Mouse (Mus musculus): Measurements from ENCODE around the gene Olfr656.
A peak's percentile ranks its signal among the peaks of the same experiment; 100 is the strongest.

Gene Olfr656

DNA sequence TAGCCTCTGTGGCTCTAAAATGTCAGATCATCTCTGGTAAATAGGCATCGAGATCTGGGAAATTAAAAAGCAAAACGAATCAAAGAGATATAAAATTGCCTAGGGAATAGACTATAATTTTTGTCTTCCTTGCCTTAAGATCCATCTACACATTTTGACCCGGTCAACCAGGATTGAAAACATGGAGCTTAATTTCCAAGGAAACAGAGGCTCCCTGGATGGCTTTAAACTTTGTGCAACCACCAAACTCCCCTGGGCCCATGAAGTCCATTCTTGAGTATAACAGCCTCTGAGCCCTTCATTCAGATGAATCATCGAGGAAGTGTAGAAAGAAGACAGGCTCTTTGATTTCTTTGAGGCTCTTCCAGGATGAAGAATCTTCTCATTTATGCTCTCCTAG is at the start of gene Olfr656:
Gene Olfr656, plus strand, starts transcription at position 301 of the 400 bp plus-strand sequence.
- TF ChIP-seq CTCF (conservative IDR thresholded peaks at IDR 0.05; ENCODE audit: low read length) = no peak
- TF ChIP-seq NANOG (IDR thresholded peaks at IDR 0.05; ENCODE audit: borderline replicate concordance, low read length) = no peak
- no peak for TF ChIP-seq POU5F1 (IDR thresholded peaks at IDR 0.05; ENCODE audit: borderline replicate concordance, low read length)

DNA sequence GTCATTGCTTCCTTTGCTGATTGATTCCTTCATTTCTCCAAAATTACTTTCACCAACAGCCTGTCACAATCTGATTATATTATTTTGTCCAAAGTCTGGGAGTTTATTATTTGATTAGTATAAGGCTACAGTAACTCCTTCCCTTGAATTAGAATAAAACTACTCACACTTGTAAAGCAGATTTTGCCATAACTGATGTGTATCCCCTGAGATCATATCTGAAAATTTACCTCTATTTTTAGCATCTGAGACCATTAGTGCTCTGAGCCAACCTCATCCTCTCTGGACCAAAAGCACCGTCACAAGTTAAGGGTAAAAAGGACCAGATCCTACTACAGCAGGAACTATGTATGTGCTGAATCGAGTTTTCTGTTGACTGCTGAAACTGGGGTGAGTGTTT is 36.7 kb upstream of the Olfr656 start, which contains the start of gene Olfr653:
Gene Olfr653, plus strand, starts transcription at position 301 of the 400 bp plus-strand sequence.
- Histone ChIP-seq H3K4me1 (replicated peaks; ENCODE audit: low read depth, low read length) (no peaks in the 10 kb centered on the region), H3K36me3 (ENCODE audit: insufficient read depth, low read length) (no peaks in the 10 kb centered on the region), H3K27me3 (ENCODE audit: insufficient read depth, low read length) (no peaks in the 10 kb centered on the region), H3K4me3 (replicated peaks; ENCODE audit: low read length) (no peak within 1 kb of the TSS), H3K9me3 (ENCODE audit: low read length) (no peaks in the 10 kb centered on the region)
- TF ChIP-seq NANOG (IDR thresholded peaks at IDR 0.05; ENCODE audit: borderline replicate concordance, low read length) (no peak), CTCF (conservative IDR thresholded peaks at IDR 0.05; ENCODE audit: low read length) (no peak), POU5F1 (IDR thresholded peaks at IDR 0.05; ENCODE audit: borderline replicate concordance, low read length) (no peak)

More for the DNA sequence above, at the start of gene Olfr656:
- Histone ChIP-seq H3K27me3 (ENCODE audit: insufficient read depth, low read length) (no peaks in the 10 kb centered on the region), H3K4me1 (replicated peaks; ENCODE audit: low read depth, low read length) (no peaks in the 10 kb centered on the region), H3K4me3 (replicated peaks; ENCODE audit: low read length) (no peak within 1 kb of the TSS), H3K36me3 (ENCODE audit: insufficient read depth, low read length) (no peaks in the 10 kb centered on the region), H3K9me3 (ENCODE audit: low read length) (no peaks in the 10 kb centered on the region)

DNA sequence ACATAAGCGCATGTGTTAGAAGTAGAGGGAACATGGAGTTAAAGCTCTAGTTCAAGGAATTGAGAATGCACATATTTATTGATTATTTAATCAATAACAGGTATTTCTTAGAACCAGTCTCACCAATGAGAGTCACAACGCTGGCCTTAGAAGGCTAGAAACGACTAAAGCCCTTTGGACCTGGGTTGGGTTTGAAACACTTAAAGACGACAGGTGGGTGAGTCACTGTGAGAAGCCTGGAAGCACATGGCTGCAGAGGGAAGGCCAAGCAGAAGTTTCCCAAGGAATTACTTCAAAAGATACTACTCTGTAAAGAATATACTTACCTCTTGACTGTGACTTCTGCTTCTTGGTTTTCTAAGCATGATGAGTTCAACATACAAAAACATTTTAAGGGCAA is 32.9 kb upstream of the Olfr656 start:
- Histone ChIP-seq H3K9me3 (ENCODE audit: low read length) (no peaks in the 10 kb centered on the region), H3K4me1 (replicated peaks; ENCODE audit: low read depth, low read length) (no peaks in the 10 kb centered on the region), H3K27me3 (ENCODE audit: insufficient read depth, low read length) (no peaks in the 10 kb centered on the region), H3K36me3 (ENCODE audit: insufficient read depth, low read length) (no peaks in the 10 kb centered on the region), H3K4me3 (replicated peaks; ENCODE audit: low read length) (no peak overlapping the region)
- TF ChIP-seq NANOG (IDR thresholded peaks at IDR 0.05; ENCODE audit: borderline replicate concordance, low read length) (no peak), POU5F1 (IDR thresholded peaks at IDR 0.05; ENCODE audit: borderline replicate concordance, low read length) (no peak), CTCF (conservative IDR thresholded peaks at IDR 0.05; ENCODE audit: low read length) (no peak)

DNA sequence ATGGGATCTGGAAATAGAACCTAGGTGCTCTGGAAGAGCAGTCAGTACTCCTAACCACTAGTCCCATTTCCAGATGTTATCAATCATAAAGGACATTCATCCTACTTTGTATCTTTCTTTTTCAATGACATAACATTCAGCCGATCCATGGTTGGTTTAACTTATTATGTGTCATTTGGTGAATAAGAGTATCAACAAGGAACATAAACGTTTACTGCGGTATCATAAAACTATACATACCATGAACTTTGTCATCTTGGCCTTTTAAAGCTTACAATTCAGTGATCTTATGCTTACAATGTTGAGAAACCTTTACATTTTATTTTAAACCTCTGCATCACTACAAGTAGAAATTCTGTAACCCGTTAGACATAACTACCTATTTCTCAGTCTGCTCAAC is 32.3 kb upstream of the Olfr656 start:
- Histone ChIP-seq H3K36me3 (ENCODE audit: insufficient read depth, low read length) (no peaks in the 10 kb centered on the region), H3K4me1 (replicated peaks; ENCODE audit: low read depth, low read length) (no peaks in the 10 kb centered on the region), H3K4me3 (replicated peaks; ENCODE audit: low read length) (no peak overlapping the region), H3K27me3 (ENCODE audit: insufficient read depth, low read length) (no peaks in the 10 kb centered on the region), H3K9me3 (ENCODE audit: low read length) (no peaks in the 10 kb centered on the region)
- TF ChIP-seq CTCF (conservative IDR thresholded peaks at IDR 0.05; ENCODE audit: low read length) (no peak), POU5F1 (IDR thresholded peaks at IDR 0.05; ENCODE audit: borderline replicate concordance, low read length) (no peak), NANOG (IDR thresholded peaks at IDR 0.05; ENCODE audit: borderline replicate concordance, low read length) (no peak)

DNA sequence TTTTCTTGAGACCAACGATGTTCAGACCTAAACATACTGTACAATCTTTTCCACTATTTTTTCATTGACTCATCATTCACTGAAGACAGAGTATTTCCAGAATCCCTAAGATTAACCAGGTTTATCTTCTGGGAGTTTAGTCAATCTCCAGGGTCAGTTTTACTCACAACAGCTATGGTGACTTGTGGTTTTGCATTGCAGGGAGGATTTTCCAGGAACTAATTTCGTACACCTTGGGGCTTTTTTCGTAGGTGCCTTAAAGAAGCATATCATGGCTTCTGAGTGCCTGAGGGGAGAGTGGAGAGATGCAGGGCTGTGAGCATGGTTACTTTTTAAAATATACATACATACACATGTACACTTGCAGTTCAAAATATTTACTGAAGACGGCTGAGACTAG is 27.0 kb upstream of the Olfr656 start, which contains the start of gene Olfr654:
Gene Olfr654, plus strand, starts transcription at position 301 of the 400 bp plus-strand sequence.
- no peaks in the 10 kb centered on the region for H3K27me3 ChIP-seq (ENCODE audit: insufficient read depth, low read length)
- H3K36me3 ChIP-seq (ENCODE audit: insufficient read depth, low read length) = no peaks in the 10 kb centered on the region
- no peak within 1 kb of the TSS for H3K4me3 ChIP-seq (replicated peaks; ENCODE audit: low read length)
- TF ChIP-seq NANOG (IDR thresholded peaks at IDR 0.05; ENCODE audit: borderline replicate concordance, low read length) = no peak
- no peak for TF ChIP-seq CTCF (conservative IDR thresholded peaks at IDR 0.05; ENCODE audit: low read length)
- TF ChIP-seq POU5F1 (IDR thresholded peaks at IDR 0.05; ENCODE audit: borderline replicate concordance, low read length) = no peak
- no peaks in the 10 kb centered on the region for H3K9me3 ChIP-seq (ENCODE audit: low read length)
- no peaks in the 10 kb centered on the region for H3K4me1 ChIP-seq (replicated peaks; ENCODE audit: low read depth, low read length)

DNA sequence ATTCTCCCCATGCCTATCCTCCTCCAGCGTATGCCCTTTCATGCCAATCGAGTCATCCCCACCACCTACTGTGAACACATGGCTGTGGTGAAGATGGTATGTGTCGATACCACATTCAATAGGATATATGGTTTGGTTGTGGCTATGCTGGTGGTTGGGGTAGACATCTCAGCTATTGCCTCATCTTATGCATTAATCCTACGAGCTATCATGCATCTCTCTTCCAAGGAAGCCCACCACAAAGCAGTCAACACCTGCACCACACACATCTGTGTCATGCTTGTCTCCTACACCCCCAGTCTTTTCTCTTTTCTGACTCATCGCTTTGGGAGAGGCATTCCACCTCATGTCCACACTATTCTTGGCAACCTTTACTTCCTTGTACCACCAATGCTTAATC is 25.5 kb upstream of the Olfr656 start:
- no peaks in the 10 kb centered on the region for H3K4me1 ChIP-seq (replicated peaks; ENCODE audit: low read depth, low read length)
- no peak overlapping the region for H3K4me3 ChIP-seq (replicated peaks; ENCODE audit: low read length)
- H3K27me3 ChIP-seq (ENCODE audit: insufficient read depth, low read length) = no peaks in the 10 kb centered on the region
- TF ChIP-seq POU5F1 (IDR thresholded peaks at IDR 0.05; ENCODE audit: borderline replicate concordance, low read length) (no peak), NANOG (IDR thresholded peaks at IDR 0.05; ENCODE audit: borderline replicate concordance, low read length) (no peak), CTCF (conservative IDR thresholded peaks at IDR 0.05; ENCODE audit: low read length) (no peak)
- H3K9me3 ChIP-seq (ENCODE audit: low read length) = no peaks in the 10 kb centered on the region
- H3K36me3 ChIP-seq (ENCODE audit: insufficient read depth, low read length) = no peaks in the 10 kb centered on the region

DNA sequence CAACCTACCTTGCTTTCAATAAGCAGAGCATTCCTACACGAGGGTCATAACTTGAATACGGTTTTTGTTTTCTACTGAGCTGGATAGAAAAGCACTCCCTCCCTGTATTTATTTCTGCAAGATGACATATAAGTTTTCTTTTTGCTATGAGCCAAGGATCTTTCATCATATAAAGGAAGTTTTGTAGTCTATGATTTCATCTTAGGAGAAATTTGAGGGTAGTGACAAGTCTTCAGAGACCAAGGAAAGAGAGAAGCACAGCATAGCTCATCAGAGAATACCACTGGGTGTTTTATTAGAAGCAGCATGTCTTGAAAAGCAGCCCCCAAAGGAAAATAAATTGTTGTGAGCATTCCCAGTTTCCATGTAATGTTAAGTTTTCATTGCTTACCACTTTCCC is 12.1 kb upstream of the Olfr656 start, which contains the start of gene Olfr655:
Gene Olfr655, minus strand, starts transcription at position 101 of the 400 bp plus-strand sequence.
- H3K36me3 ChIP-seq (ENCODE audit: insufficient read depth, low read length) = no peaks in the 10 kb centered on the region
- TF ChIP-seq NANOG (IDR thresholded peaks at IDR 0.05; ENCODE audit: borderline replicate concordance, low read length) (no peak), CTCF (conservative IDR thresholded peaks at IDR 0.05; ENCODE audit: low read length) (no peak), POU5F1 (IDR thresholded peaks at IDR 0.05; ENCODE audit: borderline replicate concordance, low read length) (no peak)
- H3K27me3 ChIP-seq (ENCODE audit: insufficient read depth, low read length) = no peaks in the 10 kb centered on the region
- no peaks in the 10 kb centered on the region for H3K9me3 ChIP-seq (ENCODE audit: low read length)
- H3K4me1 ChIP-seq (replicated peaks; ENCODE audit: low read depth, low read length) = no peaks in the 10 kb centered on the region
- no peak within 1 kb of the TSS for H3K4me3 ChIP-seq (replicated peaks; ENCODE audit: low read length)

DNA sequence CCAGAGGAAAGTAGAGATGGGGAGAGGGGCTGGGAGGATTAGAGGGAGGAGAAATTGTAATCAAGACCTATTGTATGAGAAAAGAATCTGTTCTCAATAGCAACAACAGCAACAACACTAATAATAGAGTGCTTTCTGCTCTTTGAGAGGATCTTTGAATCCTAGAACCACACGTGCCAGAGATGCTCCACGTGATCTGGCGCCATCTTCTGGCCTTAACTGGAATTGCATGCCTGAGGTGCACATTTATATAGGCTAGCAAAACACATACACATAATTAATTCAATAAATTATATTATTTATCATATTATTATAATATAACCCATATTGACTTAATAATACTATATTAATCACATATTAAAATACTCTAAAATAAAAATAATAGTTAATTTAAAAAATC is 10.6 kb upstream of the Olfr656 start:
- no peaks in the 10 kb centered on the region for H3K9me3 ChIP-seq (ENCODE audit: low read length)
- H3K4me3 ChIP-seq (replicated peaks; ENCODE audit: low read length) = no peak overlapping the region
- TF ChIP-seq POU5F1 (IDR thresholded peaks at IDR 0.05; ENCODE audit: borderline replicate concordance, low read length) (no peak), CTCF (conservative IDR thresholded peaks at IDR 0.05; ENCODE audit: low read length) (peak; percentile 98)
- no peaks in the 10 kb centered on the region for H3K36me3 ChIP-seq (ENCODE audit: insufficient read depth, low read length)
- H3K4me1 ChIP-seq (replicated peaks; ENCODE audit: low read depth, low read length) = no peaks in the 10 kb centered on the region
- no peaks in the 10 kb centered on the region for H3K27me3 ChIP-seq (ENCODE audit: insufficient read depth, low read length)

DNA sequence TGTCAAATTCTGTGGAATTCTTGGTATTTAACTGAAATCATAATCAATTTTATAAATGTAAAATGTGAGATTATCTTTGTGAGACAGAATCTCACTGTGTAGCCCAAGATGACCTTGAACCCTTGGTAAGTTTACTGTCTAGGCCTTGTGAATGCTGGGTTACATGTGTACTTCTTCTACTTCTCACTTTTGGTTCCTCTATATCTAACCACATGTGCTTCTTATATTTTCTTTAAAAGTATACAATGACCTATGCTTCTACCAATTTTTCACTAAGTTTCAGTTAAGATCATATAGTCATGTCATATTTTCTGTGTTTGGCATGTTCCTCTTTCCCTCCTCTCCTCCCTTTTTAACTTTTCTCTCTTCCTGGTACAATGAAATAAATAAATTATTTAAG is 9.0 kb upstream of the Olfr656 start:
- Histone ChIP-seq H3K4me3 (replicated peaks; ENCODE audit: low read length) (no peak overlapping the region), H3K27me3 (ENCODE audit: insufficient read depth, low read length) (no peaks in the 10 kb centered on the region), H3K36me3 (ENCODE audit: insufficient read depth, low read length) (no peaks in the 10 kb centered on the region), H3K4me1 (replicated peaks; ENCODE audit: low read depth, low read length) (no peaks in the 10 kb centered on the region), H3K9me3 (ENCODE audit: low read length) (no peaks in the 10 kb centered on the region)
- TF ChIP-seq NANOG (IDR thresholded peaks at IDR 0.05; ENCODE audit: borderline replicate concordance, low read length) (no peak), POU5F1 (IDR thresholded peaks at IDR 0.05; ENCODE audit: borderline replicate concordance, low read length) (no peak), CTCF (conservative IDR thresholded peaks at IDR 0.05; ENCODE audit: low read length) (no peak)

Data from E14TG2a.4 (cell line).